Mouse (Mus musculus): ENCODE measurements around the gene Cdh15.

The Cdh15 gene

GRCm38 (mm10) chr8:122896317-122896716, 48.6 kb downstream of the Cdh15 start:
- DNase-seq: no peak

GRCm38 (mm10) chr8:122897200-122897599, 49.4 kb downstream of the Cdh15 start:
- DNase-seq: no peak

DNA sequence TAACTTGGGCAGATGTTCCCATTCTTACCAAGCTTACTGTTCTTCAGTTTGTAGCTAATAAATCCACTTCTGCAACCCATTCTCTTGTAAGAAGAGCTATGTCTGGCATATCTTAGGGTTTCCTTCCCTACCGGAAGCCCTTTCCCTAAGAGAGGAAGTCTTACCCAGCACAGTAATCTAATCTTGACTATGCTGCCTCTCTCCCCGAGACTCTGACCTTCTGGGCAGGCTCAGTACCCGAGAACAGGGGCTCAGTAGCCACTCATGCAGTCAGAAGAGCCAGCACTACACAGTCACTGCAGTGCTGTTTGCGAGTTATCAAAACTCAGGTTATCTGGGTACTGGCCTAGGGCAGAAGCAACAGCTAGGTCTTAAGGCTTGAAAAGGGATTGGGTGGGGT, 50.3 kb downstream of the Cdh15 start:
- DNase-seq: no peak

DNA sequence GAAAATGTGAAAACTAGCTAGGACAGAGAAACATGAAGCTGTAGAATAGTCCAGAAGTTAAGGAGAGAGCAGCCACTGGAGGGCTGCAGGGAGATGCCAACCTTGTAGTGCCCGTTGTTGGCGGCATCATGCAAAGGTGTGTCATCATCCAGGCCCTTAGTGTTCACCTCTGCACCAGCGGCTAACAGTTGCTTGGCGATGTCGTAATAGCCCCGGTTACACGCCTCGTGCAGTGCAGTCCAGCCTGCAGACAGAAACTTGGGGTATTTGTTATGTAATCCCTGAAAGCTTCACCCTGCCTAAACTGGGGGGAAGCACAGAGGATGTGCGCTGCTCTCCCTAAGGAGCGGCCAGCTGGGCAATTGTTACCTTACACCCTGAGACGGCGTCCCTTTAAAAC, 50.7 kb downstream of the Cdh15 start:
- no peak for DNase-seq

GRCm38 (mm10) chr8:122899085-122899484, 51.3 kb downstream of the Cdh15 start:
- no peak for DNase-seq

GRCm38 (mm10) chr8:122901476-122901875, 53.7 kb downstream of the Cdh15 start:
- DNase-seq: no peak

DNA sequence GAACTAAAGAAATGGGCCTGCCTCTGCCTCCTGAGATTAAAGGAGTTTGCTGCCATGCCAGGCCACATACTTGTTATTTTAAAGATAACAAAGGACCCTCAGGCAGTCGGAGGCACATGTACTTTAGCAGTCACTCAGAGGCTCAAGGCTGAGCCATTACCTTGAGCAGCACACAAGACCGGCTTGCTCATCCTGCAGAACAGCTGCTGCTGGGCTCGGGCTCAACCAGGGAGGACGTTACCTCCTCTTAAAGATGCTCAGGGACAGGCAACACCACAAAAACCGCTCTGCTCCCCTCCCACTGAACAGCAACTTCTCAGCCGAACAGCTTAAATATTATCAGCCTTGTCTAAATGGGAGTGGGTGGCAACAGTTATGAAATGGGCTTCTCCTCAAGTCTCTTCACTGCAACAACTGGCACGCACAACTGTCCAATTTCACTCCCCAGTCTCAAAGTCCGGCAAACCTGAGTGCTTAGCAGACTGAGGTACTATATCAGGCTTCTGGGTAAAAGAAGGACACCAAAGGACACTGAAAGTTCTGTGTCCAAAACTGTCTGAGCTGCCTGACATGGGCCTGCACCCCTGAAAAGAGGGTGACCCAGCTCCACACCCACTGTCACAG, 54.2 kb downstream of the Cdh15 start:
- no peak for DNase-seq

DNA sequence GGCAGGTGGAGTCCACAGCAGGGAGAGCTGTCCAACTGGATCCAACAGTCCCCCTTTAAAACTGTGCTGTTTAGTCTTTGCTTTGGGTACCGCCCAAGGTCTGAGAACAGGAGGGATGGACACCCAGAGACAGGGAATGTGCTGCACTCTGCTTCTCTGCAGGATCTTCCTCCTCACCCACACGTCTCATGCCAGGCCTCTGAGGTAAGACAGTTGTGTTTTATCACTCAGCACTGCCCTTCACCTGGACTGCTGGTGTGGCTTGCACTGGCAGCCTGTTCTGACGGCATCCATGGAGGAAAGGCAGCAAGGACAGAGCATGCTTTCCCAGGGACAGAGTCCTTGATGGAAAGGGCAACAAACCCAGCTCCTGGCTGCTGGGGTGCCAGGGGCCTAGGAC, 54.8 kb downstream of the Cdh15 start:
- no peak for DNase-seq

DNA sequence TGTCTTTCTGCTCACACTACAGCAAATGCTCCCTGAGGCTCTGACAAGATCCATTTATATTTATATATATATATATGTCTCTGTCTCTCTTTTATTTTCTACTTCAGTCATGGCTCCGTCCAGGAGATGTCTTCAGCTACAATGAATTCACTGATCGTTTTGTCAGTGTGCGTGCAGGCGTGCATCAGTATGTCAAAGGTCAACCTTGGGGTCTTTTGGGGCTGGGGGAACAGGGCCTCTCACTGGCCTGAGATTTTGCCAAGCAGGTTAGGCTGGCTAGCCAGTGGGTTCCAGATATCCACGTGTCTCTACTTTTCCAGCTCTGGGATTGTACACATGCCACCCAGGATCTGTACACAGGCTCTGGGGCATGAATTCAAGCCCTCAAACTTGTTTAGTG, 55.2 kb downstream of the Cdh15 start:
- no peak for DNase-seq

DNA sequence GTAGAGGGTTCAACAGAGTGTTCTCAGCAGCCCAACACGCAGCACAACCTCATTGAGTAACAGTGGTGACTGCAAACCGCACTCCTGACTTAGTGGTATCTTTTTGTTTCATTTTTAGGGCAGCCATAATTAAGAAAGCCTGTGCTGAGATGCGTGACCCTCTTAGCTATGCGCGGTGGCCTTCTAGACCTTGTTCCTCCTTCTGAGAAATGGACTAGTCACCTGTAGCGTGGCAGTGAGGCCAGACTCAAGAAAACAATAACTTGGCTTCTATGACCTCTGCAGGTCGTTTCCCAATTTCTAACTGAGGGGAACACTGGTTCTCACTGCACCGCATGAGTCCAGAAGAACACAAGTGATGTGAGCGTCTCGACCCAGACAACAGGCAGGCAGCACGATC, 56.7 kb downstream of the Cdh15 start:
- DNase-seq: no peak

- no peak for DNase-seq
Observed at GRCm38 (mm10) chr8:122905346-122905745, 57.6 kb downstream of the Cdh15 start.

DNA sequence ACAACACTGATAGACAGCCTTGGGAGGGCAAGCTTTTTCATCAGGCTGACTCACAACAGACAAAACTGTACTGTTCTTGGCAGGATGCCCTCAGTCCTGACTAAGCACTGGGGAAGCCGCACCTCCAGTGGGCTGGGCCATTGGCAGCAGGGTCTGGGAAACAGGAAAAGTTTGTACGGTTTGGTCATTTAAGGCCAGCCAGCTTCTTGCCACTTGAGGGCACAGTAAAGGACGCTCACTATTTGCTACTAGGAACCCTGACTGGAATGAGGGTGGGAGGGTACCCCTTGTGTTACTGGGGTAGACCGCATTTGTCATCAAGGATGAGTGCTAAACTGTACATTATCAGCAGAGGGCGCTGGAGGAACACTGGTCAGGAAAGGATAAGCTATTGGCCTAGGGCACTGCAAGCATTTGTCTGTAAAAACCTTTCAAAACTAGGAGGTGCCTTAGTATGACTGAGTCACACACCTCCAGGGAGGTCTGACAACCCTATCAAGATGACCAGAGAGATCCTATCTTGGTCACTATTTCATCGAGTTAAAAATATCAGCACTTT, 58.8 kb downstream of the Cdh15 start:
- peak; percentile 80 for DNase-seq

GRCm38 (mm10) chr8:122912150-122912549, 64.4 kb downstream of the Cdh15 start:
- DNase-seq: no peak

GRCm38 (mm10) chr8:122912871-122913270, 65.1 kb downstream of the Cdh15 start:
- DNase-seq: no peak

- DNase-seq: no peak
Observed at GRCm38 (mm10) chr8:122916766-122917165, 69.0 kb downstream of the Cdh15 start.

Measured in embryo, embryonic 11 days (tissue).